Mouse (Mus musculus): Measurements from ENCODE around the gene Galns.

Galns gene

DNA sequence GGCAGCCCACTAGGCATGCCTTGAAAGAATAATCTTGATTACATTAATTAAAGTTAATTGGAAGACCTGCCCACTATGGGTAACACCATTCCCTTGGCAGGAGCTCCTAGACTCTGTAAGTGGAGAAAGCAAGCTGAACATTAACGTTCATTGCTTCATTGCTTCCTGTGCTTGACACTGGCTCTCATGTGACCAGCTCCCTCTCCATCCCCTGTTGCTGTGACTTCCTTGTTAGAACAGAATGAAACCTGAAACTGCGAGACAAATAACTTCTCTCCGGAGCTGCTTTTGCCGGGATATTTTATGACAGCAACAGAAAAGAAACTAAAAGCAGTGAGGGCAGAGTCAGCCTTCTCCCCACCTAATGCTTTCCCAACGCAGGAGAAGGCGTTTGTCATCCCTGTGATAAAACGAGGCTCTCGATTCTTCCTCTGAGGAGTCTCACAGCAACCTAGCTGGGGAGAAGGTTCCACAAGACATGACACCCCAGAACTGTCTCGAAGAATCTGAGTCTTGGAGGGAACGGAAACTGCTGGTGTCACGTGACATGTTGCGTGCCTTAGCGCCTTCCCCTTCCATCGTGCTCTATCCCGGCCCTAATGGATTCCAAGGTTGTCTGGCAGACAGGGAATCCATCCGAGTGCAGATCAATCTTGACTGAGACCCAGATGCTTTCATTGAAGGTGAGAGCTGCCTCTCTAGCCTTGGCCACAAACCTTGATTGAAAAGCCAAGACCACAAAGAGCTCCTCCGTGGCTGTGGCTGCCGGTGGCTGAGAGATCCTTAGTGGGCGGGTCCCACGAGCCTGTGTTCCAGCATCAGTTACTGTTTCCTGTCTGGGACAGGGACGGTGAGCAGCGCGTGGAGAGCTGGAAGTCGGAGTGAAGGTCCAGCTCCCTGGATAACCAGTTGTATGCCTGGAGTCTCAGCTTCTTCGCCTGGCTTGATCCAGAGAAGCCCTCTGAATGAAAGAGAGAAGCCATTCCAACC, 46.6 kb downstream of the Galns start:
- DNase-seq = no peak

GRCm38 (mm10) chr8:122561199-122561598, 50.1 kb downstream of the Galns start:
- DNase-seq = no peak

DNA sequence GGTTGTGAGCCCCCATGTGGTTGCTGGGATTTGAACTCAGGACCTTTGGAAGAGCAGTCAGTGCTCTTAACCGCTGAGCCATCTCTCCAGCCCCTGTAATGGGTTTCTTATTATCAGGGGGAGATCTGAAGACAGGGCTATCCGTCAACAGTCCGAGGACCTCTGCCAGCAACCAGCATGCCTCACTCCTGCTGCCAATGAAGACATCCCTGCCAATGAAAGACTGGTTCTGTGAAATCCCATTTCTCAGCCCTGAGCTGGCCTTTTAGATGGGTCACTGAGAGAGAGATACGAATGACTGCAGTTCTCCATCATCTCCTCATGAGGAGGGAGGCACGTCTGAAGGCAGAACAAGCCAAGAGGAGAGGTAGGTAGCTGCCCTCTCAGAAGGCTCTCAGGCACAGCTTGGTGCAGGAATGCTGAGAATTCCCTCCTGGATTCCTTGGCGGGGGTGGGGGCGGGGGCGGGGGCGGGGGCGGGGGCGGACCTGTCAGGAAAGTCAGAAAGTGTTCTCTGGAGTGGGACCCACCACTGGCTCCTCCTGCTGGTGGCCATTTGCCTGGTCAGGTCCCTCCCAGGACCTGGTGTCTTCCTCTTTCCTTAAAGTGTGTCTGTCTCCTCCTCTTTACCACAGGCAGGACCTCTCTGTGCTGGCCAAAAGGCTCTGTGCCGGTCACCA, 52.5 kb downstream of the Galns start:
- peak in 1 of 2 experiments; percentile 48 for DNase-seq

DNA sequence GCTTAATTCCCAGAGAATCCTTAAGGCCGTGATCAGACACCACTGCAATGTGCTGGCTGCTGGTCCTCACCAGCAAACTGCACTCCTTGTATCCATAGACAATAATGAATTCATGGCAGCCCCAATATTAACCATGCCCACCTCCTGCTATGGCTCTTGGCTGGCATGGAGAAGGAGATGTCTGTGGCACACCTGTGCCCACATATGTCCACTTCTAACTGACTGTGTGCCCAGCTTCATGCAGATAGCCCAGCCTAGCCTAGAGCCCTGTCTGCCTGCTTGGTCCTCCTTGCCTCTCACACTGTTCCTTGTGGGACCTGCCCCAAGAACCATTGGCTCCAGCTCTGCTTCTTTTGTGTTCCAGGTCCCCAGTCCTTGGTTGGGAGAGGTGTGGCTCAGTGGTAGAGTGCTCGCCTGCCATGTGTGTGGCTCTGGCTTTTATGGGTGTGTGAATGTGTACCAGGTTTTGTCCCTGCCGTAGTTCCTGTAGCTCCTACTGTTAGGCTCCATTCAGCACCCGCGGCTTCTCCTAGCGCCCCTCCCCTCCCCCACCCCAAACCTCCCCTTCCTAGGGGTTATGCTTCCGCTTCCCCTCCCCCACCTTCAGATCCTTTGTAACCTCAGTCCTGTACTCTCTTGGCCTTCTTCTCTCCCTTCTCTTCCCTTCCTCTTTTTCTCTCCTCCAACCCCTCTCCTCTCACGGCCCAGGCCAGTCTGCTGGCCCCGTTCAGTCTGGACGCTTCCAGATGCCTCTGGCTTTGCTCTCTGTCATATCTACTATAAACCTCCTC, 53.8 kb downstream of the Galns start:
- no peak for DNase-seq

- DNase-seq = peak in 1 of 2 experiments; percentile 54
Measured at GRCm38 (mm10) chr8:122556030-122557009, 54.9 kb downstream of the Galns start.

DNA sequence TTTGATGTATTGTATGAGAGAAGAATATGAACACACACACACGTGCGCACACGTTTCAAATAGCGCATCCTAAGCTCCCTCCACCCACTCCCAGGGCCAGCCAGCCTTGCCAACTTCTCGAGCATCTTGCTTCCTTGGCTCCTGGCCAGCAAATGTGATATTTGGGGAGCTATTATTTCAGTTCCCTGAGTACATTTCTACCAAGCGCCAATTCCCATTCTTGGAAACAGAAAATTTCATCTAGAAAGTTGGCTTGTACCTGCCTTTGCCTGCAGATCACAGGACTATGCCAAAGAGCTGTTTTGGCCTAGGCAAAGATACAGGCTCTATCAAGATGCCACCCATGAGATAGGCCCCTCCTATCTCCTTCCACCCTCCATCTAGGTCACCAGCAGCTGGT, 56.5 kb downstream of the Galns start:
- DNase-seq = no peak

- peak; percentile 88 to 95 for DNase-seq
Measured at GRCm38 (mm10) chr8:122551265-122552051, 59.8 kb downstream of the Galns start, which contains the start of gene Piezo1. TSS of gene Piezo1 (minus strand) at chr8:122551329.

DNA sequence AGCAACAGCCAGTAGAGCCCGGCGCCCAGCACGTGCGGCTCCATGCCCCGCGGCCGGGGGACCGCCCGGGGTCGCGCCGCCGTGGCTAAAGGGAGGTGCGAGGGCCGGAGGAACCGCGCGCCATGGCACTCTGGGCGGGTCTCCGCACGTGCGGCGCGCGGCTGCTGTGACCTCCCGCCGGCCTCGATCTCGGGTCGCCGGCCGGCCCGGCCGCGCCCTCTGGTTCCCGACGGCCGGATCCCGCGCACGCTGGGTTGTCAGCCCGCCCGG, 60.3 kb downstream of the Galns start:
- DNase-seq = no peak

DNA sequence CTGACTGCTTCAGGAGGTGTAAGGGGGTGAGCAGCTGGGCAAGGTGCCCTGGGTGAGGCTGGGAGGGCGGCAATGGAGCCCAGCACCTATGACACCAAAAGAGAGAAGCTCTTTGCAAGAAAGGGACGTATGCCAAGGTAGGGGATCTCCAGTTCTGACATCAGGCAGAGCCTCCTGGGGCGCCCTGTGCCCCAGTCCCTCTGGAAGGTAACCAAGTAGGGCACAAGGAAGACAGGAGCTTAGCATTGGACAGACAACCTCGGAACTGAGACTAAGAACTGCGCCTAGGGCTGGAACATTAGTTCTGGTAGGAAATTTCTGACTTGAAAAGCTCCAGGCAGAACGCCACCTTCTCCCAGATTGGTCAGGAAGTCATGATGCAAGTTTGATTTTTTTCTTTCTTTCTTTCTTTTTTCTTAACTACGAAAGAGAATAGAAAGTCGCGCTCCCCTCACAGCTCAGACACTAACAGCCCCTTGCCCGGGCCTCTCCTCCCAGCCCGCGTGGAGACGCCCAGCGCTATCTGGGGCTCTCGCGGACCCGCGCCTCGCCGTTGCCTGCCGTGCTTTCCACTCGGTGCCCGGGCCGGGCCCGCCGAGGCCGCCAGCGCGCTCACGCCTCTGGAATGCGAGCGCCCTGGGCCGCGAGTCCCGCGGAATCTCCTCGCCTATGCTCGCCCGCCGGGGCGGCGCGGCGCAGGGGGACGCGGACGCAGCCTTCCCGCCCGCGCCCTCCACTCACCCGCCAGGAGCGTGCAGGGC, 60.8 kb downstream of the Galns start:
- peak in 1 of 2 experiments; percentile 42 for DNase-seq

DNA sequence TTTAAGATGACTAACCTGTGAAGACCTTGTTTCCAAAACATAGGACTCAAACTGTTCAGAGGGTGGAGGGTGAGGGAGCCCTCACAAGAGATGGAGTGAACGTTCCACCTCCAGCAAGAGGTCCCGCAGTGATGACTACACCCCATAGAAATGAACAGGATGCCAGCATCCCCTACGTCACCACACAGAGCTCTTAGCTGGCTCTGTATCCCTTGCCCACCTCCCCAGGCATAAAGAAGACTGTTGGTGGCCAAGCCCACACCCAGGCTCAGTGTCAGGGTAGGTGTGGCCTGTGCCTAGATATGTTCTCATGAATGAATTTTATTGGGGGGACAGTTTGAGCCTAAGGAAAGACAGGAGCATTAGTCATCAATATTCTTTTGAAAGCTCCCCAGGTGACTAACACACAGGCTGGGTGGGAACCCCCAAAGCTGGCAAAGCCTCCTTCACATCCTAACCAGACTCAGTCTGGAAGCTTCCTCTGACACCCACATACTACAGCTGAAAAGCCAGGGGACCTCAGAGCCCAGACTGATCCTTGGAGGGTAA, 62.3 kb downstream of the Galns start:
- no peak for DNase-seq

DNA sequence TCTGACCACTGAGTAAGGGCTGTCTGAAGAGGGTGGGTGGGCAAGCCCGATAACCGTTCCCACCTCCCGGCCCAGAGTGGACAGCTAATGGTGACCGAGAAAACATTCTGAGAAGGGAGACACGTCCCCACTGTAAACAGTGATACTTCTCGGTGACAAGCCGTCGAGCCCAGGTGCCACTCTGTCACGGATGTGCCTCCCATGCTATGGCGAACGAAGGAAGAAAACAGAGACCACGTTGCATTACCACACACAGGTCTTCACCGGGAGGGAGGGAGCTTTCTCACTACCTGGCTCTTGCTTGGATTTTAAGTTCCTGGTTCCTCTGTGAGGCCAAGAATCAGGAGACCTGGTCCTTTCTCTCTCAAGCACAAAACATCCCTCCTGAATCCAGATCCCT, 62.9 kb downstream of the Galns start:
- DNase-seq = no peak

DNA sequence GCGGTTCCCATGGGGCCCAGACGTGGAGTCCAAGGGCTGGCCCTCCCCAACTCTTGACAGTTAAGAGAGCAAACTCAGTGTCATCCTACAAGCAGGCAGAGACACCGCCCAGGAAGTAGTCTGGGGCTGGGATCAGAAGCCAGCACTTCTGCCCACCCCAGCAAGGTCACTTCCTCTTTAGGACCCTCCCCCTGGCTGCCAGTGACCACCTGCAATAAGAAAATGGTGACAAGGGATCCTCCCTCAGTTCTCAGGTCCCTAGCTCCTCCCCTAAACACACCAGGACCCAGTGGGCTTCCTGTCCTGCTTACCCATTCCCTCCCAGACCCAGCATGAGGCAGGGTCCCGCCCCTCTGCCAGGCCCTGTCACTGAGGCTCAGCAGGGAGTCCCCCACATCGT, 63.4 kb downstream of the Galns start:
- DNase-seq = no peak

GRCm38 (mm10) chr8:122546811-122547453, 64.3 kb downstream of the Galns start:
- peak; percentile 87 to 89 for DNase-seq

DNA sequence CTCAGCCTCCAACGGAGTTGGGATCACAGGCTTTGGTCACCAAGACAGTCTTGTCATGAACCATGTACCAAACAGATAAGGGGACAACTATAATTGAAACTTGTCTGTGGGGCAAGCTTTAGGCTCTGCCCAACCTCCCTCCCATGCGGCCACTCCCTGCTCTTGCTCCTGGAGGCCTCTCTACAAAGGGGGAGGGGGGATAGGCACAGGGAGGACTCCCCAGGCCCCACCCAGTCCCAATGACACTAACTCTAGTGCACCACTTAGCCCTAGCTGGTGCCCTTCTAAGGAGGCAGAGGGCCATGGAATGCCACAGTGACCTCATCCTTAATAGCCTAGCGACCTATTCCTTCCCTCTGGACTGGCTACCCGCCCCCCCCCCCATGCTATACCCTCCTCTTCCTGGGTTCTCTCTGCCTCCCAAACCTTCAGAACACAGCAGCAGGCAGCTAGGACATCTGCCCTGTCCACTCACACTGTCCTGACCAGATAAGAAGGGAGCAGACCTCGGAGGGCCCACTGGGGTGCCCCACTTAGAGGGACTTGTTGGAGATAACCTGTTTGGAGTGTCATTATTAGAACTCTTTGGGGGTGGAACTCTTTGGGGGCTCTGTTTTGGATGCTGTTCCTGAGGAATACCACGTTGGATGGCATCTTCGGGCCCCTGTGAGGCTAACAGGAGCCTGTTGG, 65.1 kb downstream of the Galns start:
- no peak for DNase-seq

DNA sequence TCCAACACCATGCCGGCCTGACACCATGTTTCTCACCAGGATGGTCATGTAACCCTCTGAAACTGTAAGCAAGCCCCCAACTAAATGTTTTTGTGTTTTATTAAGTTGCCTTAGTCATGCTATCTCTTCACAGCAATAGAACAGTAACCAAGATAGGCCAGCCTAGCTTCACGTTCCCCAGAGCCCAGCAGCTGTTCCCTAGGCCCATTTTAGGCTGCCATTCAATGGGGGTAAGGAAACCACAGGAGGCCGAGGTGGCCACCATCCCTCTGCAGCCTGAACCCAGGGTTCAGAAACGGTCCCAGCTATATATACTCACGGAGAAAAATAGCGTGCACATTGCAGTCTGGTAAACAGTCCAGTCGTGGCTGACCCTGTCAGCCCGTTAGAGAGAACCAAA, 67.1 kb downstream of the Galns start:
- no peak for DNase-seq

DNA sequence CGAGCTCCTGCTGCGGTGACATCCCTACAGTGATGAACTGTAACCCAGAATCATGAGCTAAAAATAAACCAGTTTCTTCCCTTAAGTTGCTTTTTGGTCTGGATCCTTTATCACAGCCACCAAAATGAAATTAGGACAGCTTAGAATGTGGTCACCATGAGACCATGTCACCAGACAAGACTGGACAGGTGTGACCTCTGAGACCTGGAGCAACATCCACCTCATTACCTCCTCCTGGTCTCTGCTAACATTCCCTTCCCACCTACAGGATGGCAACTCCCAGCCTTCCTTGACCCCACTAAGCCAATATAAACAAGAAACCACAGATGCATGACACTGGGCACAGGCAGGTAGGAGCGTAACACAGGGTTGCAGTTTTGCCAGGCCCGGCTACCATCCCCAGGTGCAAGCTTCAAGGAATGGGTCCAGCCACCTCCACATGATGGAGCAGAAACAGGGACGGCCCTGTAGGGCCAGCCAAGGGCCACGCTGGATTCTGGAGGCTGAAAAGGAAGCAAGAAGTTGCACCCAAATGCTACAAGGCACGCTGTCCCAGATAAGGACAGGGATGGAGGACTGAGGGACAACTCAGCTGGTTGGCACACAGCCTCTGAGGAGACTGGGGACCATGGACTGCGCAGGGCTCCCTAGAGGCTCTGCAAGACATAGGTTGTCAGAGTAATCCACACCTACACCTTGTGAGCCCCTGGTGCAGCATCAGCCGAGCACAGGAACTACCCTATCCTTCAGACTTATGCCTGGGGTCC, 72.8 kb downstream of the Galns start:
- no peak for DNase-seq

DNA sequence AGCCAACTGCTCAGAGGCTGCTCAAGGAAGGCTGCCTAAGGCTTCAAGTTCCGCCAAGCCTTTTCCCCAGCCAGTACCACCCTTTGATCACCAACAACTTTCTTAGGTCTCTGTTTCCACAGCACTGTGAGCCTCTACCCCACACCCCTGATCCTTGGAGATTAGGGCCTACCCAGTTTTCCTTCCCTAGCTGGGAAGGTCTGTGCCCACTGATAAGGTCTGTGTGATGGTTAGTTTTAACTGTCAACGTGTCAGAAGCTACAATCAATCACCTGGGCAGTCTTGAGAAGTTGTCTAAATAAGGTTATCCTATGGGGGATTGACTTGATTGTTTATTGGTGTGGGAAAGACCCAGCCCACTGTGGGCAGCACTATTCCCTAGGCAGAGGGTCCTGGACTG, 73.5 kb downstream of the Galns start:
- DNase-seq = no peak

- peak; percentile 51 to 60 for DNase-seq
Measured at GRCm38 (mm10) chr8:122537033-122537432, 74.2 kb downstream of the Galns start.

All from kidney, adult 8-10 months (tissue).